Mouse (Mus musculus) heart, postnatal 0 days (tissue): ENCODE measurements around the gene Mecom.

ENCODE experiments used
- CTCF ChIP-seq: IDR thresholded peaks from 2 replicates; pipeline ENCODE4 v1.5.1; 2016; ENCODE audit warnings: antibody characterized with exemption, control low read depth, low read depth
- EP300 ChIP-seq: IDR thresholded peaks from 2 replicates; pipeline ENCODE4 v1.6.1; 2016; ENCODE audit warnings: antibody characterized with exemption, low read depth

DNA sequence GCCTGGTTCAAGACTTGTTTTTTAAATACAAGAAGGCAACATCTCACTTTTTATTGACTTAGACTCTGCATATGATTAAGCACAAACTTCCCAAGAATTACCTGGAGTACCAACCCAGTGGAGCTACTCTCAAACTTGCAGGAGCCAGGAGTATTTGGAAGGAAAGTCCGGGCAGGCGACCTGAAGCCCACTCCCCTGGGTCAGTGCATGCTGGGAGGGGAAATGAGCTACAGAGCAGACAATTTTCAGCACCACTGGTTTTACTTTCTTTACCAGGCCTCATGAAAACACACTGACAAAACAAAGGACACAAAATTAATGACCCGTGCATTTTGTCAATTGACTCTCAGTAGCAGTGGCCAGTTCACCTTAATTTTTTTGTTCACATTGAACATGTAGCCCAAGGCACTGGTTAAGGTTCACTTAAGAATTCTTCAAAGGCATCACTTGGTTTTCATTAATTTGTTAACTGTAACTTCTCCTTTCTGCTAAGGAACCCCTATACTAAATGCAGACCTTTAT lies 434.5 kb downstream of the Mecom start:
- TF ChIP-seq CTCF (no peak), EP300 (no peak)
